Mouse (Mus musculus) lung, postnatal 0 days (tissue): ENCODE results near the gene Rhox10. TPM values are rescaled to one million over a fixed set of nuclear protein-coding genes. Genes with fewer than 3 reads are reported as not detected.
"Not testable (repeated sequence)": the region's sequence is repeated elsewhere in the genome, so short reads cannot be mapped to it uniquely, and the experiment has no call there.

Experiments used
- ATAC-seq: fragments of 200-750 bp; cut with Nextera tagmentation; 2 replicates; pipeline ENCODE4 v1.8.0; 2017; ENCODE audit warnings: moderate library complexity
- DNase-seq: peaks from one replicate; pipeline ENCODE4 v3.0.0-alpha.2; 2016; ENCODE audit warnings: low spot score
- H3K27ac ChIP-seq: fragments of 300-500 bp; sonication (generic); 2 replicates; pipeline ENCODE4 v1.5.1; 2014; ENCODE audit warnings: antibody characterized with exemption, mild to moderate bottlenecking, low read length, mixed read lengths
- H3K27me3 ChIP-seq: fragments of 300-500 bp; sonication (generic); replicated peaks from 2 replicates; pipeline ENCODE4 v1.6.1; 2014; ENCODE audit warnings: low read length, mixed read lengths; ENCODE audit not compliant: insufficient read depth
- H3K36me3 ChIP-seq: fragments of 300-500 bp; sonication (generic); 2 replicates; pipeline ENCODE4 v1.6.1; 2014; ENCODE audit warnings: low read length, mixed read lengths; ENCODE audit not compliant: insufficient read depth
- H3K4me1 ChIP-seq: fragments of 300-500 bp; sonication (generic); 2 replicates; pipeline ENCODE4 v1.6.1; 2014; ENCODE audit warnings: antibody characterized with exemption, low read depth, low read length, mixed read lengths; ENCODE audit not compliant: insufficient read depth
- H3K4me2 ChIP-seq: fragments of 300-500 bp; sonication (generic); replicated peaks from 2 replicates; pipeline ENCODE4 v1.6.1; 2014; ENCODE audit warnings: low read depth, mild to moderate bottlenecking, low read length, moderate library complexity, mixed read lengths
- H3K4me3 ChIP-seq: fragments of 300-500 bp; sonication (generic); 2 replicates; pipeline ENCODE4 v1.5.1; 2014; ENCODE audit warnings: low read depth, low read length
- H3K9ac ChIP-seq: fragments of 300-500 bp; sonication (generic); replicated peaks from 2 replicates; pipeline ENCODE4 v1.6.1; 2014; ENCODE audit warnings: low read depth, mild to moderate bottlenecking
- H3K9me3 ChIP-seq: fragments of 300-500 bp; sonication (generic); 2 replicates; pipeline ENCODE4 v1.6.1; 2016; ENCODE audit warnings: low read length, mixed read lengths
- CTCF ChIP-seq: IDR thresholded peaks from 2 replicates; pipeline ENCODE4 v1.5.1; 2016; ENCODE audit warnings: antibody characterized with exemption, mild to moderate bottlenecking
- EP300 ChIP-seq: IDR thresholded peaks from 2 replicates; pipeline ENCODE4 v1.6.1; 2016; ENCODE audit warnings: antibody characterized with exemption, mild to moderate bottlenecking, control low read depth
- WGBS: fragments of 180-500 bp; shearing (Covaris S2); extraction: QIAGEN DNeasy Blood & Tissue Kit; methylation state at CpG from one replicate; pipeline ENCODE4 v1.1.7; 2014; 5-methylcytosine and 5-hydroxymethylcytosine counted together
- polyA plus RNA-seq: library from polyadenylated mRNA; unstranded; fragments of >200 nt; fragmentation: Nextera tagmentation; extraction: Ambion mirVana; gene quantifications from 2 replicates; pipeline ENCODE4 v1.2.1, GENCODE M21; 2015

The Rhox10 gene
- not detected in 2 replicates for polyA plus RNA-seq

GRCm38 (mm10) chrX:38066175-38066574 lies at the start of gene Rhox10:
Rhox10 (plus strand) TSS chrX:38066475.
- Histone ChIP-seq H3K4me3 (no peak within 1 kb of the TSS), H3K36me3 (no peaks in the 10 kb centered on the region), H3K9ac (no peak within 1 kb of the TSS), H3K4me2 (no peak within 1 kb of the TSS), H3K27ac (no peak within 1 kb of the TSS), H3K27me3 (no peaks in the 10 kb centered on the region), H3K9me3 (no peaks in the 10 kb centered on the region), H3K4me1 (no peaks in the 10 kb centered on the region)
- TF ChIP-seq EP300 (no peak), CTCF (no peak)
- WGBS, result 88% methylated on average over 11 of the region's 11 CpGs
- DNase-seq, result no peak
- ATAC-seq, result no peak

- not testable (repeated sequence) for H3K27ac ChIP-seq, H3K36me3 ChIP-seq, ATAC-seq, H3K4me1 ChIP-seq, DNase-seq, H3K9ac ChIP-seq, H3K27me3 ChIP-seq, H3K4me2 ChIP-seq, H3K4me3 ChIP-seq, H3K9me3 ChIP-seq
Measured at GRCm38 (mm10) chrX:38018597-38018996, 47.7 kb upstream of the Rhox10 start, which contains the start of gene Btg1-ps1. Btg1-ps1 (minus strand) TSS chrX:38018815.

DNA sequence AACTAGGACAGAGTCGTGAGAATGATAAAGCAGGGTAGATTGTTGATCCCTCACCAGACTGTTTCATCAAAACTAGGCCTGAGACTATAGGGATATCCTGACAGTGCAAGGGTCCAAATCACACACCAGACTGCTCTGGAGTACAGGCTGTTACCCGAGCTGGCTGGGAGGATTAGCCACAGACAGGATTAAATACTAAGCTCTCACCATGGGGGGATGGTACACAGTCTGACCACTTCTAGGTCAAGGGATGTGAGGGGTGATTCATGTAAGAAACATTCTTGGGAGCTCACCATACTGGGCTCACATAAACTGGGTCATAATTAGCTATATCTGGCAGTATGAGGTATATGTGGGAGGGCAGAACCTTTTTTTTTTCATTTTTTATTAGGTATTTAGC lies 32.4 kb upstream of the Rhox10 start:
- WGBS, result 39% methylated on average over 2 of the region's 2 CpGs
- Histone ChIP-seq H3K4me3 (no peak overlapping the region), H3K9ac (no peak overlapping the region), H3K36me3 (no peaks in the 10 kb centered on the region), H3K4me2 (no peak overlapping the region), H3K27me3 (no peaks in the 10 kb centered on the region), H3K4me1 (no peaks in the 10 kb centered on the region), H3K27ac (no peak overlapping the region), H3K9me3 (no peaks in the 10 kb centered on the region)
- DNase-seq (no peak), ATAC-seq (no peak)
- no peak for TF ChIP-seq CTCF
- no peak for TF ChIP-seq EP300

GRCm38 (mm10) chrX:38039666-38040065 lies 26.6 kb upstream of the Rhox10 start:
- Histone ChIP-seq H3K36me3 (no peaks in the 10 kb centered on the region), H3K4me3 (no peak overlapping the region), H3K27ac (no peak overlapping the region), H3K4me1 (no peaks in the 10 kb centered on the region), H3K9ac (no peak overlapping the region), H3K27me3 (no peaks in the 10 kb centered on the region), H3K9me3 (no peaks in the 10 kb centered on the region), H3K4me2 (no peak overlapping the region)
- DNase-seq (no peak), ATAC-seq (no peak)
- TF ChIP-seq CTCF, result no peak
- TF ChIP-seq EP300, result no peak
- 95% methylated on average over 5 of the region's 5 CpGs for whole genome bisulfite sequencing

DNA sequence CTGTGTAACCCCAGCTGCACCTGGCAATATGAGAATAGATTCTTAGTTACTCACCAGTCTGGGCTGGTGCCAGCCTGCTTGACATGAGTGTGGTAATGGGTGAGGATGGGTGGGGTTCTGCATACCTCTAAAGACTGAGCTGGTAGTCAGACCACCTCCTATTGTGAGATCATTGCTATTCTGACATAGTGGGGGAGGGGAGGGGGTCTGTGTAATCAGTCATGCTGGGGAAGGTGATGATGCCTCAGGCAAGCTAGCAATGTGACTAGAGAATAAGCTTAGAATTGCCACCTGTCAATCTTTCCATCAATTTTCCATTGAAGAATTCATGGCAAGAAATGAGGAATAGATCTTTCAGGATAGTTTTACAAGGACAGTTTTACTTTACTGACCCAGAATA lies 23.3 kb upstream of the Rhox10 start, which contains the start of gene Btg1-ps2:
Gene Btg1-ps2, minus strand, starts transcription at position 101 of the 400 bp plus-strand sequence.
- not testable (repeated sequence) for H3K27ac ChIP-seq, H3K27me3 ChIP-seq, DNase-seq, H3K4me2 ChIP-seq, H3K4me1 ChIP-seq, ATAC-seq, H3K4me3 ChIP-seq, H3K9me3 ChIP-seq, H3K36me3 ChIP-seq, H3K9ac ChIP-seq

GRCm38 (mm10) chrX:38061544-38061943 lies 4.7 kb upstream of the Rhox10 start:
- no peak overlapping the region for H3K27ac ChIP-seq
- no peaks in the 10 kb centered on the region for H3K4me1 ChIP-seq
- no peak overlapping the region for H3K9ac ChIP-seq
- ATAC-seq (no peak), DNase-seq (peak; percentile 32)
- H3K4me3 ChIP-seq, result no peak overlapping the region
- 0% methylated on average over 1 of the region's 1 CpGs for WGBS
- H3K9me3 ChIP-seq, result no peaks in the 10 kb centered on the region
- no peaks in the 10 kb centered on the region for H3K36me3 ChIP-seq
- H3K27me3 ChIP-seq, result no peaks in the 10 kb centered on the region
- no peak for TF ChIP-seq EP300
- TF ChIP-seq CTCF, result peak; percentile 61
- H3K4me2 ChIP-seq, result no peak overlapping the region

- ATAC-seq, result no peak
Measured at GRCm38 (mm10) chrX:38084226-38084625, 18.0 kb downstream of the Rhox10 start.

More at GRCm38 (mm10) chrX:38084226-38084625, 18.0 kb downstream of the Rhox10 start:
- TF ChIP-seq CTCF (peak; percentile 70), EP300 (no peak)
- Histone ChIP-seq H3K36me3 (no peaks in the 10 kb centered on the region), H3K27ac (no peak overlapping the region), H3K27me3 (no peaks in the 10 kb centered on the region), H3K4me1 (no peaks in the 10 kb centered on the region), H3K4me3 (no peak overlapping the region), H3K4me2 (no peak overlapping the region), H3K9me3 (no peaks in the 10 kb centered on the region), H3K9ac (no peak overlapping the region)
- DNase-seq, result peak; percentile 17
- WGBS, result 18% methylated on average over 12 of the region's 12 CpGs
